Mouse (Mus musculus): ENCODE data around the gene Zfhx3. TPM values are rescaled to one million over a fixed set of nuclear protein-coding genes. Genes with fewer than 3 reads are reported as not detected.
A peak's percentile ranks its signal among the peaks of the same experiment; 100 is the strongest.

The Zfhx3 gene
- polyA plus RNA-seq, 1 experiment from 2014 or later: 34.7 TPM

GRCm38 (mm10) chr8:108691456-108692238, 749.2 kb downstream of the Zfhx3 start:
- 2% methylated on average over 21 of the region's 21 CpGs for WGBS
- H3K9ac ChIP-seq: peak overlapping the region; percentile 57
- peaks cover 34% of the 10 kb centered on the region for H3K4me1 ChIP-seq (replicated peaks; ENCODE audit: control insufficient read depth, insufficient read depth, low read length)
- peak overlapping the region; percentile 56 for H3K4me2 ChIP-seq (replicated peaks)
- peak; percentile 79 for DNase-seq (ENCODE audit: low spot score)
- no peaks in the 10 kb centered on the region for H3K36me3 ChIP-seq (replicated peaks; ENCODE audit: control insufficient read depth, insufficient read depth)
- peak overlapping the region; percentile 93 for H3K27ac ChIP-seq
- no peaks in the 10 kb centered on the region for H3K9me3 ChIP-seq (ENCODE audit: control insufficient read depth, low read length)
- H3K4me3 ChIP-seq (replicated peaks; ENCODE audit: low read length): peak overlapping the region; percentile 17; the same call in 1 of the 2 replicates
- H3K27me3 ChIP-seq (ENCODE audit: control insufficient read depth, insufficient read depth, low read length): peaks cover 30% of the 10 kb centered on the region
- peak; percentile 52 for ATAC-seq (ENCODE audit: low FRiP score)

- ATAC-seq (ENCODE audit: low FRiP score): peak; percentile 60
- 1% methylated on average over 5 of the region's 5 CpGs for WGBS
Observed at GRCm38 (mm10) chr8:108692239-108692627, 749.8 kb downstream of the Zfhx3 start.

GRCm38 (mm10) chr8:108692669-108693665, 750.5 kb downstream of the Zfhx3 start:
- Histone ChIP-seq H3K36me3 (replicated peaks; ENCODE audit: control insufficient read depth, insufficient read depth) (no peaks in the 10 kb centered on the region), H3K27ac (peak overlapping the region; percentile 93), H3K27me3 (ENCODE audit: control insufficient read depth, insufficient read depth, low read length) (peaks cover 38% of the 10 kb centered on the region), H3K9ac (no peak overlapping the region), H3K9me3 (ENCODE audit: control insufficient read depth, low read length) (no peaks in the 10 kb centered on the region), H3K4me3 (replicated peaks; ENCODE audit: low read length) (no peak overlapping the region), H3K4me2 (replicated peaks) (peak overlapping the region; percentile 56), H3K4me1 (replicated peaks; ENCODE audit: control insufficient read depth, insufficient read depth, low read length) (peaks cover 46% of the 10 kb centered on the region)
- DNase-seq (ENCODE audit: low spot score) (no peak), ATAC-seq (ENCODE audit: low FRiP score) (no peak; the same call in 1 of the 2 replicates)
- 63% methylated on average over 6 of the region's 6 CpGs for WGBS

More at GRCm38 (mm10) chr8:108692239-108692627, 749.8 kb downstream of the Zfhx3 start:
- peak; percentile 67 for DNase-seq (ENCODE audit: low spot score)
- peak overlapping the region; percentile 56 for H3K4me2 ChIP-seq (replicated peaks)
- peaks cover 32% of the 10 kb centered on the region for H3K27me3 ChIP-seq (ENCODE audit: control insufficient read depth, insufficient read depth, low read length)
- peak overlapping the region; percentile 93 for H3K27ac ChIP-seq
- peak overlapping the region; percentile 17; the same call in 1 of the 2 replicates for H3K4me3 ChIP-seq (replicated peaks; ENCODE audit: low read length)
- H3K4me1 ChIP-seq (replicated peaks; ENCODE audit: control insufficient read depth, insufficient read depth, low read length): peaks cover 39% of the 10 kb centered on the region
- no peaks in the 10 kb centered on the region for H3K36me3 ChIP-seq (replicated peaks; ENCODE audit: control insufficient read depth, insufficient read depth)
- H3K9ac ChIP-seq: peak overlapping the region; percentile 57; the same call in 1 of the 2 replicates
- H3K9me3 ChIP-seq (ENCODE audit: control insufficient read depth, low read length): no peaks in the 10 kb centered on the region

GRCm38 (mm10) chr8:108693841-108694240, 751.4 kb downstream of the Zfhx3 start:
- 69% methylated on average over 5 of the region's 5 CpGs for WGBS
- DNase-seq (ENCODE audit: low spot score) (no peak), ATAC-seq (ENCODE audit: low FRiP score) (no peak)
- no peaks in the 10 kb centered on the region for H3K36me3 ChIP-seq (replicated peaks; ENCODE audit: control insufficient read depth, insufficient read depth)
- no peak overlapping the region for H3K4me3 ChIP-seq (replicated peaks; ENCODE audit: low read length)
- H3K9me3 ChIP-seq (ENCODE audit: control insufficient read depth, low read length): no peaks in the 10 kb centered on the region
- peaks cover 40% of the 10 kb centered on the region for H3K27me3 ChIP-seq (ENCODE audit: control insufficient read depth, insufficient read depth, low read length)
- no peak overlapping the region for H3K27ac ChIP-seq
- H3K9ac ChIP-seq: no peak overlapping the region
- peaks cover 47% of the 10 kb centered on the region for H3K4me1 ChIP-seq (replicated peaks; ENCODE audit: control insufficient read depth, insufficient read depth, low read length)
- no peak overlapping the region for H3K4me2 ChIP-seq (replicated peaks)

GRCm38 (mm10) chr8:108694516-108694915, 752.1 kb downstream of the Zfhx3 start:
- 0 out of 2 replicates have a peak overlapping the region, but pooled peaks have one; percentile 51 for H3K9ac ChIP-seq
- WGBS: 35% methylated on average over 6 of the region's 6 CpGs
- H3K4me2 ChIP-seq (replicated peaks): no peak overlapping the region
- 0 out of 2 replicates have a peak overlapping the region, but pooled peaks have one; percentile 86 for H3K27ac ChIP-seq
- H3K4me1 ChIP-seq (replicated peaks; ENCODE audit: control insufficient read depth, insufficient read depth, low read length): peaks cover 47% of the 10 kb centered on the region
- H3K36me3 ChIP-seq (replicated peaks; ENCODE audit: control insufficient read depth, insufficient read depth): no peaks in the 10 kb centered on the region
- DNase-seq (ENCODE audit: low spot score) (no peak), ATAC-seq (ENCODE audit: low FRiP score) (no peak)
- no peak overlapping the region for H3K4me3 ChIP-seq (replicated peaks; ENCODE audit: low read length)
- H3K27me3 ChIP-seq (ENCODE audit: control insufficient read depth, insufficient read depth, low read length): peaks cover 47% of the 10 kb centered on the region
- H3K9me3 ChIP-seq (ENCODE audit: control insufficient read depth, low read length): no peaks in the 10 kb centered on the region

GRCm38 (mm10) chr8:108695242-108695880, 752.9 kb downstream of the Zfhx3 start:
- peak overlapping the region; percentile 86 for H3K27ac ChIP-seq
- H3K27me3 ChIP-seq (ENCODE audit: control insufficient read depth, insufficient read depth, low read length): peaks cover 55% of the 10 kb centered on the region
- H3K4me2 ChIP-seq (replicated peaks): peak overlapping the region; percentile 52
- no peaks in the 10 kb centered on the region for H3K9me3 ChIP-seq (ENCODE audit: control insufficient read depth, low read length)
- H3K4me3 ChIP-seq (replicated peaks; ENCODE audit: low read length): peak overlapping the region; percentile 14
- DNase-seq (ENCODE audit: low spot score): no peak
- WGBS: 5% methylated on average over 31 of the region's 32 CpGs
- ATAC-seq (ENCODE audit: low FRiP score): no peak
- H3K9ac ChIP-seq: peak overlapping the region; percentile 51
- peaks cover 55% of the 10 kb centered on the region for H3K4me1 ChIP-seq (replicated peaks; ENCODE audit: control insufficient read depth, insufficient read depth, low read length)
- no peaks in the 10 kb centered on the region for H3K36me3 ChIP-seq (replicated peaks; ENCODE audit: control insufficient read depth, insufficient read depth)

GRCm38 (mm10) chr8:108695938-108696630, 753.6 kb downstream of the Zfhx3 start:
- no peaks in the 10 kb centered on the region for H3K9me3 ChIP-seq (ENCODE audit: control insufficient read depth, low read length)
- peaks cover 49% of the 10 kb centered on the region for H3K4me1 ChIP-seq (replicated peaks; ENCODE audit: control insufficient read depth, insufficient read depth, low read length)
- peak overlapping the region; percentile 86 for H3K27ac ChIP-seq
- peak overlapping the region; percentile 52 for H3K4me2 ChIP-seq (replicated peaks)
- DNase-seq (ENCODE audit: low spot score) (no peak), ATAC-seq (ENCODE audit: low FRiP score) (no peak)
- WGBS: 2% methylated on average over 30 of the region's 31 CpGs
- H3K4me3 ChIP-seq (replicated peaks; ENCODE audit: low read length): peak overlapping the region; percentile 14
- no peaks in the 10 kb centered on the region for H3K36me3 ChIP-seq (replicated peaks; ENCODE audit: control insufficient read depth, insufficient read depth)
- peaks cover 59% of the 10 kb centered on the region for H3K27me3 ChIP-seq (ENCODE audit: control insufficient read depth, insufficient read depth, low read length)
- H3K9ac ChIP-seq: peak overlapping the region; percentile 51

- DNase-seq (ENCODE audit: low spot score) (peak; percentile 51), ATAC-seq (ENCODE audit: low FRiP score) (no peak)
- WGBS: 2% methylated on average over 27 of the region's 27 CpGs
- Histone ChIP-seq H3K4me2 (replicated peaks) (peak overlapping the region; percentile 52), H3K36me3 (replicated peaks; ENCODE audit: control insufficient read depth, insufficient read depth) (no peaks in the 10 kb centered on the region), H3K27me3 (ENCODE audit: control insufficient read depth, insufficient read depth, low read length) (peaks cover 67% of the 10 kb centered on the region), H3K27ac (peak overlapping the region; percentile 86), H3K4me1 (replicated peaks; ENCODE audit: control insufficient read depth, insufficient read depth, low read length) (peaks cover 42% of the 10 kb centered on the region), H3K4me3 (replicated peaks; ENCODE audit: low read length) (peak overlapping the region; percentile 14), H3K9me3 (ENCODE audit: control insufficient read depth, low read length) (no peaks in the 10 kb centered on the region), H3K9ac (peak overlapping the region; percentile 51)
Observed at GRCm38 (mm10) chr8:108696631-108697410, 754.4 kb downstream of the Zfhx3 start.

Data from hindbrain, embryonic 14.5 days (tissue).